Mouse (Mus musculus) embryo, embryonic 11 days (tissue): ENCODE results near the gene Hmga1.

Source experiments
- DNase-seq: peaks from one replicate; pipeline ENCODE4 v3.0.0-alpha.2; 2015

Hmga1 gene

DNA sequence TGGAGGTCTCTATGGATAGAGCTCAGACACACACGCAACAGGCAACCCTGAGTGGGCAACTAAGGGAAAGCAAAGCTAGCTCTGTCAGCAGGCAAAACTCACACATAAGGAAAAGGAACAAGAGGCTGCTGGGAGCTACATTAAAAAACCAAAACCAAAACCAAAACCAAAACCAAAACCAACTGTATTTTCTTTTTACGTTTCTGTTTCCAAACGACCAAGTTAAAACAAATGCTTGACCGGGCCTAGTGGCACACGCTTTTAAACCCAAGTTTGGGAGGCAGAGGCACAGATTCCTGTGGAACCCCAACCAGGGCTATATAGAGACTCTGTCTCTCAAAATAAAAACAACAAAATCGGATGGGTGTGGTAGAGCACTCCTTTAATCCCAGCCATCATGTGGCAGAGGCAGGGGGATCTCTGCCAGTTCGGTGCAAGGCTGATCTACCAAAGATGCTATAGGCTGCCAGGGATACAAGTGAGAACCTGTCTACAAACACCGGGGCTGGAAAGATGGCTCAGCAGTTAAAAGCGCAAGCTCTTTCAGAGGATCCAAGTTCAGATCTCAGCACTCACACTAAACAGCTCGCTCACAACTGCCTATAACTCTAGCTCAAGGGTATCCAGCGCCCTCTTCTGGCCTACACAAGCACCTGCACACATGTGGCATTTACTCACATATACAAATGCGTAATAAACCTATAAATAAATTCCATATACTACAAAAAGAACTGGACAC is 35.7 kb downstream of the Hmga1 start:
- no peak for DNase-seq

DNA sequence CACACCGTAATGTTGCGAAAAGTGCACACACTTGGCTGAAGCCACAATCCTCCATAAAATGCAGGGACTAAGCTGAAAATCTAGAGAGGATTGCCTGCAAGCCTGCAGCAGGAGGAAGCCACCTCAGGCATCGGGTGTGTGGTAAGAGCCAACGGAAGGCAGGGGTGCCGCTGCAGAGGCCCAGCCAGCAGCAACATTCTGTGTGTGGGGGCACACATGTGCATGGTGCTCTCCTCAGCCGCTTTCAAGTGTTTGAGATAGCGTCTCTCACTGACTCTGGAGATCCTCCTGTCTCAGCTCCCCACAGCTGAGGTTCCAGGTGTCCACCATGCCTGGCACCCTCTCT is 36.2 kb downstream of the Hmga1 start:
- DNase-seq: no peak

DNA sequence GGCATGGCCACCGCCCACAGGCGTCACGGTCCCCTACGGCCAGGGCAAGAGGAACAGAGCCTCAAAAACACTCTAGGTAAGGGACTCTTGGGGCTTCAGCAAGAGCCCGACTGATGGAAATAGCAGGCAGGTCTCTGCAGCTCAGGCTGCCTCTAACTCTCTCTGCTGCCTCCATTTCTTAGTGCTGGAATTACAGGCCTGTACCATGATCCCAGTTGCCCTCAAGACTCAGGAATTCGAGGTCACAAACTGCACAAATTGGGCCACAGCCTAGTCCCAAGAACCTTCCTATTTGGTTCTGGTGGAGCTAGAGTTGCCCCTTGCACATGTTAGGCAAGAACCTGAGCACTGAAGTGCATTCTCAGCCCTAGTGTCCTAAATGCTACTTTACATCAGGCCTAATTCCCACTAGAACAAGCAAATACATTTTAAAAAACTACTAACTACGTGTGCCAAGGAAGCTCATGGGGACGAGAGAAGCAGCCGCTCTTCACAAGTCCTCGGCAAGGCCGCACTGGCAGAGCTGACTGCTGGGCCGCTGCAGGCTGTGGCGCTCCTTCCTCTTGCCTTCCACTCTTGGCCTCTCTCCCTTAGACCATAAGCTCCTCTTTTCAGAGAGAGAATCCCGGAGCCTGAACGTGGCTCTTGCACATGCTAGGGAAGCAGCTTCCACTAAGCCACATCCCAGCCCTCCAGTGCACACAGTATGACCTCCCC is 39.5 kb downstream of the Hmga1 start:
- DNase-seq: no peak

GRCm38 (mm10) chr17:27596376-27597190 is 40.3 kb downstream of the Hmga1 start:
- DNase-seq: no peak

- DNase-seq: no peak
Observed at GRCm38 (mm10) chr17:27600286-27600685, 44.0 kb downstream of the Hmga1 start.

- no peak for DNase-seq
Observed at GRCm38 (mm10) chr17:27600869-27601268, 44.6 kb downstream of the Hmga1 start.

GRCm38 (mm10) chr17:27603036-27603435 is 46.7 kb downstream of the Hmga1 start:
- no peak for DNase-seq

DNA sequence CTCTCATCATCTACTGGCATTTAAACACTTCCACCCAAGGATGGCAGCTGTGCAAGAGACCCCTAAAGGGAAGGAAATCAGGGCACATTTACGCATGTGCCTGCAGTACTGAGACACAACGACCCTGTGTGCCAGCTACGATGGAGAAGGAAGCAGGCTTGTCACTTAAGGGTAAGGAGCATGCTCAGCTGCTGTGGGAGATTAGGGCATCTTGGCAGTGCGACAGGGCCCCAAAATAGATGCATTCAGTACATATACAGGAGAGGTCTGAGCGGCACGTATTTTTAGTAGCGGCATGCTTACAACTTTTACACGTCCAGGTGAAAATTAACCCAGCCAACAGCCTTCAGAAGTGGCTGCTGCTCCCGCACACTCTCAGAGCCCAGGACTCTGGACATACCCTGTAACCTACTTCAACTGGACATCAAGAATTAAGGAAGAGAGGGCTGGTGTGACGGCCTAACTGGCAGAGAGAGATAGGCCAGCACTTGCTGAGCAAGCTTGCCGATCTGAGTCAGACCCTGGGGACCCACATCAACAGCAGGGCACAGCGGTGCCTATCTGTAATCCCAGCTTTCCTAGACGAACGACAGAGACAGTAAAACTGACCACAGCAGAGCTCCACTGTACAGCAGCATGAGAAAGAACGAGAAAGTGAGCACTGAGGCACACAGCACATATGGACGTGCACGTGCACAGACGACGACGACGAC is 47.4 kb downstream of the Hmga1 start:
- DNase-seq: no peak

DNA sequence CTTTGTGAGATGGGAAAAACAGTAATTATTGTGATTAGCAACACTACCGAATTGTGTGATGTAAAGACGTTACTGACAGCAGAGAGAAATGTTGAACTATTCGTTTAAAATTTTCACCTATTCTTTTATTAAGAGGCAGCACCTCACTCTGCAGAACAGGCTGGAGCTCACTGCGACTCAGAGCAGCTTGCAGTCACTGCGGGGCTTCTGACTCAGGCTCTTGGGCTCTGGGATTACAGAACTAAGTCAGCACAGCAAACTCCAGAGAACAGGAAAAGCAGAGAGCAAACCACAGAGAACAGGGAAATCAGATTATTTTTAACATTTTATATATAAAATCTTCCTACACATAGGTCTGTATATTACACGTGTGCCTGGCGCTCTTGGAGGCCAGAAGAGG is 53.3 kb downstream of the Hmga1 start:
- no peak for DNase-seq

DNA sequence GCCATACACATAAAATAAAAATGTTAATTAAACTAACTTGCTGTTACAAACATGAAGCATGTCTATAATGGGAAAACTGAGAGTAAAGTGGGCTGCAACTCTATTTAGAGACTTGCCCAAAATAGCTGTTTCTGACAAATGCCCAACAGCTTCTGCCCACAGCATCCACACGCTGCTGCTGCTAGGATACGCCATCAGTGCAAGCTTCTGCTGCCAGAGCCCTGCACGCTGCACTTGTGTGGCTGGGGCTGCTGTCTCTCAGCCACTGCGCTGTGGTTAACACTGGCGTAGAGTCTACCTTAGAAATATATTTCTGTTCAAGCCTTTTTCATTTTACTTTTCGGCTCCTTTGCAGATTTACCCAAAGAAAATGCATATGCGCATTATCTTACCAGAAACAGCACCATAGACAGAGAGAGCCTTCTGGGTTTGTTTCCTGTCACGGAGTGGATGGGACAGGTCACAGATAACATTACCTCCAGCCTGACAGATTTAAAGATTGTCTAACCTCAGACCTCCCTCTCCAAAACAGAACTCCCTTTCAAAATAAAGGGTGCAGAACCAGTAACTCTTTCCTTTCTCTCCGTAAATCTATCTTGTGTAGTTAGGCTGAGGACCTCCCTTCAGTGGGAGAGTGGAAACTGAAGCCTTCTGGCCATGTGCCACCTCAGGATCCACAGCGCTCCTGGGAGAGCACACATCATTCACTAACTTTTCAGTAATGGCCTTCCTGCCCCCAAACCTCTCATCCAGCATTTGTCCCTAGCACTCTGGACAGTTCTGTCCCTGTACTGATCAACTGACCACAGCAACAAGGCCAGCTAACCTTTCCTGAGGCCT is 54.6 kb downstream of the Hmga1 start:
- DNase-seq: no peak

- no peak for DNase-seq
Observed at GRCm38 (mm10) chr17:27611519-27611884, 55.2 kb downstream of the Hmga1 start.

DNA sequence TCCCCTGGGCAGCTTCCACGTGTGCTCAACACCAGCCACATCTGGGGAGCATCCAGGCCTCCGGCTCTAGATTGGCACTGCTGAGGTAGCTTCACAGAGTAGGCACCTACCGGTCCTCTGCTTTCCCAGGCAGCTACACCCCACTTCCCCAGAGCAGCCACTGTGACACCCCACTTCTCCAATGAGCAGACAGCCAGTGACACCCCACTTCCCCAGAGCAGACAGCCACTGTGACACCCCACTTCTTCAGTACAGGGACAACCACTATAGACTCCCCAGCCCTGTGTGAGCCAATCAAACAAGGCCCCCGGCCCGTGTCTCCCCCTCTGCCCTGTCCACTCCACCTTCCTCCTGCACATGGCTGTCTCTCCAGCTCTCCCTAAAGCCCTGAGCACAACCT is 55.7 kb downstream of the Hmga1 start:
- no peak for DNase-seq

DNA sequence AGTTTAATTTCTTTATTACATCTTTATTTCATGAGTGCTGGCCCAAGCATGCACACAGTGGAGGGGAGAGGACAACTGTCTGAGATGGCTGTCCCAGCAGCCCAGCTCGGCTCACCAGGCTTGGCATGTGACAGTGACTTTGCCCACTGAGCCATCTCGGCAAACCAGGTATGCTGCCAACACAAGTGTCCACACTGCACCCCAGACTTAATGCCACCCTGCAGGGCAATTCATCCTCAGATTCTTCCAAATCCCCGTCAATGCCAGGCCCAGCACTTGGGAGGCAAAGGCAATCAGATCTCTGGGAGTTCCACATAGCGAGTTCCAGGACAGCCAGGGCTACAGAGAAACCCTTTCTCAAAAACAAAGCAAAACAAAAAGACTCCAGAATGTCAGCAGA is 56.7 kb downstream of the Hmga1 start:
- no peak for DNase-seq
